Mouse (Mus musculus): Measurements from ENCODE around the gene Faim2. TPM values are rescaled to one million over a fixed set of nuclear protein-coding genes. Genes with fewer than 3 reads are reported as not detected.

Gene Faim2
- polyA plus RNA-seq, 1 experiment from 2014 or later = 58.2 TPM

- no peak overlapping the region for H3K4me2 ChIP-seq (ENCODE audit: low read length)
These were observed 26.4 kb downstream of the Faim2 start for GRCm38 (mm10) chr15:99501292-99502260.

GRCm38 (mm10) chr15:99500320-99500719 is 27.6 kb downstream of the Faim2 start:
- no peaks in the 10 kb centered on the region for H3K36me3 ChIP-seq (ENCODE audit: control insufficient read depth, insufficient read depth, low read length)
- no peak overlapping the region for H3K27ac ChIP-seq (ENCODE audit: low read depth, low read length)
- H3K4me3 ChIP-seq (ENCODE audit: low read length) = no peak overlapping the region
- WGBS = 73% methylated on average over 5 of the region's 5 CpGs
- H3K4me1 ChIP-seq (ENCODE audit: control insufficient read depth, insufficient read depth, low read depth, low read length) = peaks cover 23% of the 10 kb centered on the region
- H3K9me3 ChIP-seq (ENCODE audit: control insufficient read depth, low read length) = no peaks in the 10 kb centered on the region
- H3K9ac ChIP-seq (ENCODE audit: low read depth, low read length) = no peak overlapping the region
- no peak for ATAC-seq
- no peak overlapping the region for H3K4me2 ChIP-seq (ENCODE audit: low read length)
- no peaks in the 10 kb centered on the region for H3K27me3 ChIP-seq (replicated peaks; ENCODE audit: control insufficient read depth, insufficient read depth, low read length)

More at GRCm38 (mm10) chr15:99501292-99502260, 26.4 kb downstream of the Faim2 start:
- peak overlapping the region; percentile 11; the same call in 1 of the 2 replicates for H3K9ac ChIP-seq (ENCODE audit: low read depth, low read length)
- peaks cover 23% of the 10 kb centered on the region for H3K4me1 ChIP-seq (ENCODE audit: control insufficient read depth, insufficient read depth, low read depth, low read length)
- H3K27ac ChIP-seq (ENCODE audit: low read depth, low read length) = peak overlapping the region; percentile 3; the same call in 1 of the 2 replicates
- no peaks in the 10 kb centered on the region for H3K36me3 ChIP-seq (ENCODE audit: control insufficient read depth, insufficient read depth, low read length)
- H3K4me3 ChIP-seq (ENCODE audit: low read length) = no peak overlapping the region
- peak; percentile 26; the same call in 1 of the 2 replicates for ATAC-seq
- 48% methylated on average over 20 of the region's 20 CpGs for WGBS
- no peaks in the 10 kb centered on the region for H3K27me3 ChIP-seq (replicated peaks; ENCODE audit: control insufficient read depth, insufficient read depth, low read length)
- H3K9me3 ChIP-seq (ENCODE audit: control insufficient read depth, low read length) = no peaks in the 10 kb centered on the region

- no peak for ATAC-seq
- H3K4me3 ChIP-seq (ENCODE audit: low read length) = no peak overlapping the region
These were observed 28.2 kb downstream of the Faim2 start for GRCm38 (mm10) chr15:99499726-99500125.

GRCm38 (mm10) chr15:99498781-99499180 is 29.2 kb downstream of the Faim2 start:
- no peak for ATAC-seq
- H3K4me3 ChIP-seq (ENCODE audit: low read length) = no peak overlapping the region
- peaks cover 23% of the 10 kb centered on the region for H3K4me1 ChIP-seq (ENCODE audit: control insufficient read depth, insufficient read depth, low read depth, low read length)
- no peaks in the 10 kb centered on the region for H3K36me3 ChIP-seq (ENCODE audit: control insufficient read depth, insufficient read depth, low read length)
- no peaks in the 10 kb centered on the region for H3K9me3 ChIP-seq (ENCODE audit: control insufficient read depth, low read length)
- WGBS = 57% methylated on average over 4 of the region's 4 CpGs
- no peak overlapping the region for H3K27ac ChIP-seq (ENCODE audit: low read depth, low read length)
- H3K27me3 ChIP-seq (replicated peaks; ENCODE audit: control insufficient read depth, insufficient read depth, low read length) = no peaks in the 10 kb centered on the region
- no peak overlapping the region for H3K4me2 ChIP-seq (ENCODE audit: low read length)
- H3K9ac ChIP-seq (ENCODE audit: low read depth, low read length) = no peak overlapping the region; the same call in 1 of the 2 replicates

More at GRCm38 (mm10) chr15:99499726-99500125, 28.2 kb downstream of the Faim2 start:
- Histone ChIP-seq H3K27ac (ENCODE audit: low read depth, low read length) (no peak overlapping the region), H3K9ac (ENCODE audit: low read depth, low read length) (no peak overlapping the region), H3K36me3 (ENCODE audit: control insufficient read depth, insufficient read depth, low read length) (no peaks in the 10 kb centered on the region), H3K9me3 (ENCODE audit: control insufficient read depth, low read length) (no peaks in the 10 kb centered on the region), H3K4me1 (ENCODE audit: control insufficient read depth, insufficient read depth, low read depth, low read length) (peaks cover 23% of the 10 kb centered on the region), H3K27me3 (replicated peaks; ENCODE audit: control insufficient read depth, insufficient read depth, low read length) (no peaks in the 10 kb centered on the region), H3K4me2 (ENCODE audit: low read length) (no peak overlapping the region)
- WGBS = 52% methylated on average over 6 of the region's 6 CpGs

- Histone ChIP-seq H3K9me3 (ENCODE audit: control insufficient read depth, low read length) (no peaks in the 10 kb centered on the region), H3K9ac (ENCODE audit: low read depth, low read length) (no peak overlapping the region), H3K36me3 (ENCODE audit: control insufficient read depth, insufficient read depth, low read length) (no peaks in the 10 kb centered on the region), H3K4me3 (ENCODE audit: low read length) (no peak overlapping the region), H3K4me1 (ENCODE audit: control insufficient read depth, insufficient read depth, low read depth, low read length) (peaks cover 23% of the 10 kb centered on the region), H3K4me2 (ENCODE audit: low read length) (no peak overlapping the region), H3K27me3 (replicated peaks; ENCODE audit: control insufficient read depth, insufficient read depth, low read length) (no peaks in the 10 kb centered on the region), H3K27ac (ENCODE audit: low read depth, low read length) (no peak overlapping the region)
- ATAC-seq = no peak
- 77% methylated on average over 4 of the region's 4 CpGs for WGBS
These were observed 29.6 kb downstream of the Faim2 start for GRCm38 (mm10) chr15:99498356-99498755.

- no peak overlapping the region for H3K27ac ChIP-seq (ENCODE audit: low read depth, low read length)
- H3K36me3 ChIP-seq (ENCODE audit: control insufficient read depth, insufficient read depth, low read length) = no peaks in the 10 kb centered on the region
- no peaks in the 10 kb centered on the region for H3K9me3 ChIP-seq (ENCODE audit: control insufficient read depth, low read length)
- no peak overlapping the region for H3K4me2 ChIP-seq (ENCODE audit: low read length)
- H3K9ac ChIP-seq (ENCODE audit: low read depth, low read length) = no peak overlapping the region
- no peak overlapping the region for H3K4me3 ChIP-seq (ENCODE audit: low read length)
- 48% methylated on average over 12 of the region's 12 CpGs for whole genome bisulfite sequencing
- peak; percentile 21; the same call in 1 of the 2 replicates for ATAC-seq
- H3K4me1 ChIP-seq (ENCODE audit: control insufficient read depth, insufficient read depth, low read depth, low read length) = peaks cover 22% of the 10 kb centered on the region
- no peaks in the 10 kb centered on the region for H3K27me3 ChIP-seq (replicated peaks; ENCODE audit: control insufficient read depth, insufficient read depth, low read length)
These were observed 30.3 kb downstream of the Faim2 start for GRCm38 (mm10) chr15:99497527-99498242.

GRCm38 (mm10) chr15:99497061-99497460 is 30.9 kb downstream of the Faim2 start:
- Histone ChIP-seq H3K4me1 (ENCODE audit: control insufficient read depth, insufficient read depth, low read depth, low read length) (peaks cover 16% of the 10 kb centered on the region), H3K9ac (ENCODE audit: low read depth, low read length) (0 out of 2 replicates have a peak overlapping the region, but pooled peaks have one; percentile 46), H3K4me3 (ENCODE audit: low read length) (no peak overlapping the region), H3K9me3 (ENCODE audit: control insufficient read depth, low read length) (no peaks in the 10 kb centered on the region), H3K27me3 (replicated peaks; ENCODE audit: control insufficient read depth, insufficient read depth, low read length) (no peaks in the 10 kb centered on the region), H3K27ac (ENCODE audit: low read depth, low read length) (no peak overlapping the region), H3K36me3 (ENCODE audit: control insufficient read depth, insufficient read depth, low read length) (no peaks in the 10 kb centered on the region), H3K4me2 (ENCODE audit: low read length) (no peak overlapping the region)
- peak; percentile 54 for ATAC-seq
- WGBS = 8% methylated on average over 4 of the region's 4 CpGs

GRCm38 (mm10) chr15:99484745-99485144 is 43.2 kb downstream of the Faim2 start:
- no peak overlapping the region for H3K27ac ChIP-seq (ENCODE audit: low read depth, low read length)
- H3K4me3 ChIP-seq (ENCODE audit: low read length) = no peak overlapping the region
- H3K4me2 ChIP-seq (ENCODE audit: low read length) = no peak overlapping the region
- no peaks in the 10 kb centered on the region for H3K9me3 ChIP-seq (ENCODE audit: control insufficient read depth, low read length)
- no peak overlapping the region for H3K9ac ChIP-seq (ENCODE audit: low read depth, low read length)
- no peak for ATAC-seq
- no peaks in the 10 kb centered on the region for H3K4me1 ChIP-seq (ENCODE audit: control insufficient read depth, insufficient read depth, low read depth, low read length)
- no peaks in the 10 kb centered on the region for H3K27me3 ChIP-seq (replicated peaks; ENCODE audit: control insufficient read depth, insufficient read depth, low read length)
- 74% methylated on average over 6 of the region's 6 CpGs for WGBS
- no peaks in the 10 kb centered on the region for H3K36me3 ChIP-seq (ENCODE audit: control insufficient read depth, insufficient read depth, low read length)

- H3K9me3 ChIP-seq (ENCODE audit: control insufficient read depth, low read length) = no peaks in the 10 kb centered on the region
- H3K27me3 ChIP-seq (replicated peaks; ENCODE audit: control insufficient read depth, insufficient read depth, low read length) = no peaks in the 10 kb centered on the region
- no peaks in the 10 kb centered on the region for H3K36me3 ChIP-seq (ENCODE audit: control insufficient read depth, insufficient read depth, low read length)
- no peak overlapping the region for H3K9ac ChIP-seq (ENCODE audit: low read depth, low read length)
- H3K4me1 ChIP-seq (ENCODE audit: control insufficient read depth, insufficient read depth, low read depth, low read length) = peaks cover 4% of the 10 kb centered on the region; the same call in 1 of the 2 replicates
- no peak for ATAC-seq
- H3K4me3 ChIP-seq (ENCODE audit: low read length) = no peak overlapping the region
- H3K4me2 ChIP-seq (ENCODE audit: low read length) = no peak overlapping the region
- WGBS = 82% methylated on average over 1 of the region's 1 CpGs
- no peak overlapping the region for H3K27ac ChIP-seq (ENCODE audit: low read depth, low read length)
These were observed 52.2 kb downstream of the Faim2 start for GRCm38 (mm10) chr15:99475814-99476213.
